Mouse (Mus musculus) testis, adult 2 months (tissue): ENCODE measurements around the gene Loxl4.

Experiments used
- CTCF ChIP-seq: fragments of 200-500 bp; IDR thresholded peaks from 2 replicates; pipeline ENCODE4 v1.5.1; 2012; ENCODE audit warnings: low read depth, mild to moderate bottlenecking, inconsistent platforms, low read length, moderate library complexity; ENCODE audit not compliant: control insufficient read depth, insufficient read depth, insufficient replicate concordance
- POLR2A ChIP-seq: fragments of 200-500 bp; IDR thresholded peaks from 2 replicates; pipeline ENCODE4 v1.6.1; 2012; ENCODE audit warnings: low read depth, mild to moderate bottlenecking, inconsistent platforms, low read length, moderate library complexity; ENCODE audit not compliant: control insufficient read depth

DNA sequence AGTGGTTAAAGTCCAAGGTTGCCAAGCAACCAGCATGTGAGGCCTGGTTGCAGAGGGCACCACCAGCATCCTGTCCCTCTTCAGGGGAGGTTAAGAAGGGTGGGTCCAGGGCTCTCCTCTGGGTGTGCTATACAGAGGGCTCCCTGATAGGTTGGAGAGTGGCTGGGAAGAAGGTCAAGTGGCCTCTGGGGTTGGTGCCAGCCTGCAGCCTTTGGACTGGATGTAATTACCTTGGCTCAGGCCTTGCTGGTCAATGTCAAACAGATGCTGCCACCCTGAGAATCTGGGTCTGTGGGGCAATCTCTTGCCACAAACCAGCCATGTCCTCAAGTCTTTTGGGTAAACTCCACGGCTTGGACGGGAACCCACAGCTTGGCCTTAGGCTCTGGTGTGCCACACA, 11.2 kb downstream of the Loxl4 start:
- TF ChIP-seq POLR2A (no peak), CTCF (no peak)
